Mouse (Mus musculus) lung, adult 2 months (tissue): Measurements from ENCODE around the gene Il2rg.

Experiments used
- CTCF ChIP-seq: fragments of 200-500 bp; IDR thresholded peaks from 2 replicates; pipeline ENCODE4 v1.5.1; 2011; ENCODE audit warnings: mild to moderate bottlenecking, low read length, control low read depth; ENCODE audit not compliant: insufficient read depth
- POLR2A ChIP-seq: fragments of 200-500 bp; IDR thresholded peaks from 2 replicates; pipeline ENCODE4 v1.6.1; 2011; ENCODE audit warnings: low read depth, mild to moderate bottlenecking, control low read depth, low read length, borderline replicate concordance; ENCODE audit errors: extremely low read depth

GRCm38 (mm10) chrX:101245011-101245410 is 23.0 kb downstream of the Il2rg start:
- TF ChIP-seq CTCF (no peak), POLR2A (no peak)
